Mouse (Mus musculus) cortical plate, adult 2 months (tissue): ENCODE measurements around the gene Nbl1. TPM values are rescaled to one million over a fixed set of nuclear protein-coding genes. Genes with fewer than 3 reads are reported as not detected.

Experiments
- H3K27ac ChIP-seq: fragments of 200-500 bp; 2 replicates; pipeline ENCODE4 v1.5.1; 2012; ENCODE audit warnings: low read length, control low read depth, inconsistent platforms; ENCODE audit not compliant: insufficient read depth
- H3K4me1 ChIP-seq: fragments of 200-500 bp; 2 replicates; pipeline ENCODE4 v1.6.1; 2011; ENCODE audit warnings: low read length; ENCODE audit not compliant: control insufficient read depth, insufficient read depth
- H3K4me3 ChIP-seq: fragments of 200-500 bp; 2 replicates; pipeline ENCODE4 v1.5.1; 2011; ENCODE audit warnings: mild to moderate bottlenecking, low read length, control low read depth; ENCODE audit not compliant: insufficient read depth
- CTCF ChIP-seq: fragments of 200-500 bp; IDR thresholded peaks from 2 replicates; pipeline ENCODE4 v1.5.1; 2011; ENCODE audit warnings: mild to moderate bottlenecking, control low read depth, low read length; ENCODE audit not compliant: insufficient read depth; ENCODE audit errors: extremely low read depth
- POLR2A ChIP-seq: fragments of 200-500 bp; IDR thresholded peaks from 2 replicates; pipeline ENCODE4 v1.6.1; 2011; ENCODE audit warnings: mild to moderate bottlenecking, low read length, control low read depth; ENCODE audit not compliant: insufficient read depth; ENCODE audit errors: extremely low read depth
- polyA plus RNA-seq: library from polyadenylated mRNA; depleted of rRNA; stranded (reverse); fragments of >200 nt; gene quantifications from 2 replicates; pipeline ENCODE4 v1.2.3, GENCODE M21; 2012

Nbl1 gene
- polyA plus RNA-seq, 1 experiment, result 81.1 TPM

DNA sequence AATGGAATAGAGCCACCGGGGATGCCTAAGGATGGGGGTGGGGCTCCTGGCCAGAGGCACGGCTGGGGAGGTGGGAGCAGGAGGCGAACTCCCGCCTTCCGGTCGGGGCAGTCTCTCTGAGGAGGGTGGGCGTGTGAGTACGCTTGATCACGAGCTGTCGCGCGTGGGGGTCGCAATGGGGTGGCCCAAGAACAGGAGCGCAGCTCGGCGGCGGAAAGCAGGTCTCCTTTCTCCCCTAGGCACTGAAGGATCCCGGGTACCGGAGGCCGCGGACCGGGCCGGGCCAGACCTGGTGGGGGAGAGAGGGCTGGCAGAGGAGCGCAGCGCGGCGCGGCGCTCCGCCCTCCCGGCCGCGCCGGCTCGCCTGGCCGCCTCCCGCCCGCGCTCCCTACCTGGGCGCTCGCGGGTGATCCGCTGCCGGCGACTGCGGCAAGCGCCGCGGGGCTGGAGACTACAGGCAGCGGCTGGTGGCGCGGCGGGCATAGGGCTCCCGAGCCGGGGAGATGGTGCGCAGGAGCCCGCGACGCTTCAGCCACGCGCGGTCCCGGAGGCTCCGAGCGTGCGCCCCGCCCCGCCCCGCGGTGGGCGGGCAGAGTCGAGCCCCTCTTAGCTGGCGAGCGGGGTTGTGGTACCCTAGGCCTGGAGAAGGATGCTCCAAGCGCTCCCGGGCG is 17.6 kb downstream of the Nbl1 start, which contains the start of gene Htr6:
Gene Htr6, minus strand, starts transcription at position 530 of the 671 bp plus-strand sequence.
- Histone ChIP-seq H3K4me3 (peak within 1 kb of the TSS; percentile 76), H3K27ac (peak within 1 kb of the TSS; percentile 47), H3K4me1 (no peaks in the 10 kb centered on the region; the same call in 1 of the 2 replicates)
- no peak for TF ChIP-seq CTCF
- TF ChIP-seq POLR2A, result no peak

DNA sequence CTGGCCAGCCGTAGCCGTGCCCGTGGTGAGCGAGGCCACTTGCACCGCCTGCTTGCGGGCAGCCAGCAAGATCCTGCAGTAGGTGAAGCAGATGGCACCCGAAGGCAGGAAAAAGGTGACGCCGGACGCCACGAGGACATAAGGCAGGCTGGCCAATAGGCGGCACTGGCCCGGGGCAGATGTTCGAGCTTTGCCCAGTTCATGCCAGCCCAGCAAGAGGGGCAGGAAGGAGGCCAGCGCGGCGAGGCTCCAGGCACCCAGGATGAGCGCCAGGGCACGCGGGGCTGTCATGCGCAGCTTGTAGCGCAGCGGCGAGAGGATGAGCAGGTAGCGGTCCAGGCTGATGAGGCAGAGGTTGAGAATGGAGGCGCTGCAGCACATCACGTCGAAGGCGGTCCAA is 18.7 kb downstream of the Nbl1 start:
- no peak overlapping the region for H3K27ac ChIP-seq
- peaks cover 1% of the 10 kb centered on the region; the same call in 1 of the 2 replicates for H3K4me1 ChIP-seq
- TF ChIP-seq POLR2A (no peak), CTCF (no peak)
- H3K4me3 ChIP-seq, result peak overlapping the region; percentile 76

DNA sequence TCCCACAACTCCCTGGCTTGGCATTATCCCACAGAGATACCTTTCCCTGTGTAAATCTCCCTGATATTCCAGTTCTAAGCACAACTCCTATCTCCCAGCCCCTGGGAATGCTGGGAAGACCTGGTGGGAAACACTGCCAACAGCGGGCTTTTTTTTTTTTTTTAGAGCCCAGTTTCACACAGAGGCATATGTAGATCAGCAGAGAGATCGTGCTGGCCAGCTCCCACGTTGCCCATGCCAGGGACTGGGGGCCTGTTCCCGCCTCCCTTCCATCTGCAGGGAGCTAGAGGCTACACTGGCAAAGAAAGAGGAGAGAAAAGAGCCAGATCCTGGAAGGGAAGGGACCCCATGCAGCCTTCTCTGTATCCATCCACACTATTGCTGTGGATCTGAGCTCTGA is 24.5 kb downstream of the Nbl1 start:
- peaks cover 5% of the 10 kb centered on the region for H3K4me1 ChIP-seq
- no peak overlapping the region for H3K27ac ChIP-seq
- no peak overlapping the region for H3K4me3 ChIP-seq
- TF ChIP-seq POLR2A (no peak), CTCF (no peak)

DNA sequence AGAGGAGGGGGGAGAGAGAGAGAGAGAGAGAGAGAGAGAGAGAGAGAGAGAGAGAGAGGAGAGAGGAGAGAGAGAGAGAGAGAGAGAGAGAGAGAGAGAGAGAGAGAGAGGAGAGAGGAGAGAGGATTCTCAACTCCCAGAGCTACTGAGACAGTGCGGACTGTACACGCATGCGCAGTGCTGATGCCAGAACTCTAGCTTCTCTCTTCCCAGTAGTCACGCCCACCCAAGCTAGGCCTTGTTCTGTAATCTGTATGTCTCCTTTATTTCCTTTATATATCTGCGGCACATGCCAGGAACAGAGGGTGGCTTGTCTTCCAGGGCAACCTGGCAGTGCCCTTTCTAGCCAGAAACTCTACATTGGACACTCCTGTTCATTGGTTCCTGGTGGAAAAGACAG is 28.0 kb downstream of the Nbl1 start:
- no peak for TF ChIP-seq CTCF
- TF ChIP-seq POLR2A, result no peak
- Histone ChIP-seq H3K27ac (no peak overlapping the region), H3K4me3 (no peak overlapping the region), H3K4me1 (peaks cover 5% of the 10 kb centered on the region)

DNA sequence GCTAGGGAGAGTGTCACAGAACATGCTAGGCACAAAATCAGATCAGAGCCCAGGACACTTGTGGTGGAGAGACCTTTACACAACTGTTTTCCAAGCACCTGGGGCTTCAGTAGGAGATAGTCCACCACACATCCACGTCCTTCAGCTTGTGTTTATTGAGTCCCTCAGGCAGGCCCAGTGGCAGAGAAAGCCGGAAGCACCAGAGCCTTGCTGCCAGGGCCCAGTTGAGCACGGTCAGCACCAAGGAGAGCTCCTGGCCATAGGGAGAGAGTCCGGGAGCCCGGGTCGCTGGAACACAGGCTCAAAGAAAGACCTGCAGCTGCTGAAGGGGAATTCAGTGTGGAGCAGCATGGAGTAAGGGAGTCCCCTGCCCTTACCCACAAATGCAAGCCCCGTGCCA is 33.2 kb downstream of the Nbl1 start:
- no peak overlapping the region for H3K27ac ChIP-seq
- H3K4me1 ChIP-seq, result no peaks in the 10 kb centered on the region; the same call in 1 of the 2 replicates
- no peak for TF ChIP-seq CTCF
- TF ChIP-seq POLR2A, result no peak
- no peak overlapping the region for H3K4me3 ChIP-seq

DNA sequence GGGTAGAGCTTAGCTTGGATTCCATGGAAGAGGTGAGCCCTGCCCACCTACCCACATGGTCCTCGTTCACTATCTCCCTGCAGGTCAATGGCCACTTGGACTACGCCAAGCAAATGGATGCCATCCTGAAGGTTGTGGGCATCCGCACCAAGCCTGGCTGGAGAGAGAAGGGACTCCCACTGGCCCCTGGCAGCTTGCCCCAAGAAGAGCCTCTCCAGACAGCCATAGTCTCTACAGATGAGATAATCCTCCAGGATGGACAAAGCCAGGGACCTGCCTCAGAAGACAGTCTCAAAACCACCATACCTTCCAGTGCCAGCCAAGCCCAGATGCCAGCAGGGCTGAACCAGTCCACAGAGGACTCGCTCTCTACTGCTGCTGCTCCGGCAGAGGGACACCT is 34.8 kb downstream of the Nbl1 start:
- H3K4me1 ChIP-seq, result peaks cover 4% of the 10 kb centered on the region; the same call in 1 of the 2 replicates
- TF ChIP-seq CTCF, result no peak
- no peak for TF ChIP-seq POLR2A
- no peak overlapping the region for H3K27ac ChIP-seq
- no peak overlapping the region for H3K4me3 ChIP-seq

DNA sequence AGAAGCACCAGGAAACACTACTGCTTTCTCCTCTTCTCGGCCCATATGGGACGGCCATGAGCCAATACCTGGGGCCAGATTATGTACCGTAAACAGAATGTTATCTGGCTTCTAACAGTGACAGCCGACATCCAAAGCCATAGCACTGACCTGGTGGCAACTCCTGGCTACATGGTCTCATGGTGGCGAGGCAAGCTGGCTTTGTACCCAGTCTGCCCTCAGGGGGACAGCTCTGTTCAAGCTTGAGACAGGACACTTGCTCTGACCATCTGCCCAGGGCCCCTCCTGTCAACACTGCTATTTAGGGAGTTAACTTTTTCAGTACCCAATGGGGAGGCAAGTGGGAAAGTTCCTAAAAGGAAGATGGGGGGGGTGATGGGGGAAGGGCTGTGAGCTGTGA is 35.5 kb downstream of the Nbl1 start:
- Histone ChIP-seq H3K4me3 (no peak overlapping the region), H3K27ac (no peak overlapping the region), H3K4me1 (peaks cover 5% of the 10 kb centered on the region; the same call in 1 of the 2 replicates)
- no peak for TF ChIP-seq POLR2A
- TF ChIP-seq CTCF, result no peak

DNA sequence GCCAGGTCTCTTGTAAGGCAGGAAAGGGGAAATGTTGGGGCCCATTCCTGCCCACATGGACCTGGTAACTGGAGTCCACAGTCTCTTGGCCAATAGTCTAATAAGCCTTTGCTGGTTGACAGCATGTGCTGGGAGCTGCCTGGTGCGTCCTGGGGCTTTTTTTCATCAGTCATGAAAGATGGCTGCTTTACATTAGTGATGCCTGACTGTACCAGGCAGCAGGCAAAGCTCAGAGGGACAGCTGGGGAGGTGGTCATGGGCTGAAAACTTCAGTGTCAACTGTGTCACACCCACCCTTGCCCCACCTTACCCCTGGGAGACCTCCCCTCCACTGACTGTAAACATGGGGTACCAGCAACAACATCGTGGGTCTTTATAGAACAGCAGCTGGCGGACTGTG is 37.0 kb downstream of the Nbl1 start:
- Histone ChIP-seq H3K4me3 (no peak overlapping the region), H3K27ac (no peak overlapping the region), H3K4me1 (peaks cover 10% of the 10 kb centered on the region)
- TF ChIP-seq CTCF (no peak), POLR2A (no peak)

DNA sequence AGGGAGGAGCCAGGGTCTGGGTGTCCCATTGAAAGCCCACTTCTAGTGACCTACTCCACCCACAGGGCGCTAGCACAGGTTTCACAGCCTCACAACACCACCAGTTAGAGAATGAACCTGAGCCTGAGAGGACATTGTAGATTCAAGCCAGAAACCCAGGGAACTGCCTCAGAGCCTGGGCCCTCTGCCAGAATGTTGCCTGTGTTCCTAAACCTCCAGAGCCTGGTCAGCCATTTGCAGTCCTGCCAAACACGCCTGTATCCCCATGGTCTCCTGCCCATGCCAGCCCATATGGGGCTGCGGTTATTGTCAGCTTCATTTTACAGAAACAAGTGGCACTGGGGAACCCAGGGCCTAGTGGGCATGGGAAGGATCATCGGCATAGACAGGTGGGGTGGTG is 37.5 kb downstream of the Nbl1 start:
- no peak overlapping the region for H3K27ac ChIP-seq
- peaks cover 10% of the 10 kb centered on the region for H3K4me1 ChIP-seq
- H3K4me3 ChIP-seq, result no peak overlapping the region
- TF ChIP-seq POLR2A (no peak), CTCF (no peak)

DNA sequence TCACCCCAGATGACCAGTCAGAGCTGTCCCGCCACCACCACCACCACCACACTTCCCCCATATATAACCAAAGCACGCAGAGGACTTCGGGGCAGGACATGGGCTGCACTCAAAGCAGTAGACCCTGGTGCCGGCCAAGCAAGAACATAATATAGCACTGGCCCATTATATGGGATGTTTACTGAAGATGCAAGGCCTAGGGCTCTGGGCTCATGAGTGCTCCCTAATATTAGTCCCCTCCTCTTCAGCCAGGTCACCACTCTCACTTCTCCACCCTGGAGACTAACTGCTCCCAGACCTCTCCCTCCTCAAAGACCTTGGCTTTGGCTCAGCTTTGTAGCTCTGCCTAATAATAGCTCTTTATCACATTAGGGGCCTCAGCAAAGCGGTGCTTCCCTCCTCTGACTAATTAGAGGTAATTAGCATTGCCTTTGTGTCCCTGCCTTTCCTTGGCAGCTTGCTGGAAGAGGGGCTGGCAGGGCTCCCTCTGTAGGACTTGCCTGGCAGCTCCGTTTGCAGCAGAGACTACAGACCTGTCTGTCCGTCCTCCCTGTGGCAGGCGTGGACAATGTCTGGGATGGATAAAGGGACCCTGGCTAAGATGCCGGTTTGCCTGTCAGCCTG is 38.4 kb downstream of the Nbl1 start:
- TF ChIP-seq CTCF, result peak; percentile 45
- TF ChIP-seq POLR2A, result no peak
- Histone ChIP-seq H3K4me3 (no peak overlapping the region), H3K27ac (no peak overlapping the region), H3K4me1 (peaks cover 10% of the 10 kb centered on the region)

DNA sequence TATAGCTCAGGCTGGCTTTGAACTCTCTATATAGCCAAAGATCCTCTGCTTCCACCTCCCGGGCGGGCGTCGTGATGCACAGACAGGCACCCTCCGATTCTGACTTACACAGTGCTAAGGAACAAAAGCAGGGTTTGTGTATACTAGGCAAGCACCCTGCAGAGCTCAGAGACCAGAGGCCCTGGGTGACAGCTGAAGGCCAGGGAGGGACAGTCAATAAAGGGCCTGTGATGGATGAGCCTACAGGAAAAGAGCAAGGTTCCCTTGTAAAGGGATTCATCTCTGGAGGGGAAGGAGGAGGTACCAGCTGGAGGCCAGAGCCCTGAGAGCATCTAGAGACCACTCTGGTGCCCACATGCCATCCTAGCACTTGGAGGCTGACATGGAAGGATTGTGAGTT is 39.4 kb downstream of the Nbl1 start:
- Histone ChIP-seq H3K27ac (no peak overlapping the region), H3K4me1 (peaks cover 11% of the 10 kb centered on the region), H3K4me3 (no peak overlapping the region)
- TF ChIP-seq CTCF, result no peak
- TF ChIP-seq POLR2A, result no peak
